Mouse (Mus musculus): ENCODE data around the gene Arhgef11. TPM values are rescaled to one million over a fixed set of nuclear protein-coding genes. Genes with fewer than 3 reads are reported as not detected.

Gene Arhgef11
- polyA plus RNA-seq, 1 experiment from 2014 or later: 6.1 TPM

GRCm38 (mm10) chr3:87738906-87739305 is 121.5 kb downstream of the Arhgef11 start:
- WGBS: 81% methylated on average over 5 of the region's 5 CpGs
- no peak overlapping the region for H3K4me2 ChIP-seq (replicated peaks; ENCODE audit: low read depth)
- H3K4me1 ChIP-seq (replicated peaks; ENCODE audit: control insufficient read depth, insufficient read depth): no peaks in the 10 kb centered on the region
- no peaks in the 10 kb centered on the region for H3K27me3 ChIP-seq (ENCODE audit: control insufficient read depth, insufficient read depth, low read length)
- H3K36me3 ChIP-seq (ENCODE audit: control insufficient read depth, insufficient read depth, low read length): peaks cover 27% of the 10 kb centered on the region
- TF ChIP-seq CTCF (IDR thresholded peaks at IDR 0.05; ENCODE audit: low read depth): no peak
- TF ChIP-seq EP300 (optimal IDR thresholded peaks at IDR 0.05): no peak
- H3K27ac ChIP-seq (replicated peaks): no peak overlapping the region
- H3K9ac ChIP-seq (ENCODE audit: low read length): no peak overlapping the region
- ATAC-seq (ENCODE audit: low FRiP score, low TSS enrichment): no peak
- H3K9me3 ChIP-seq (ENCODE audit: control insufficient read depth, low read length): no peaks in the 10 kb centered on the region
- H3K4me3 ChIP-seq (ENCODE audit: low read depth, low read length): no peak overlapping the region
- DNase-seq (ENCODE audit: low spot score): no peak

GRCm38 (mm10) chr3:87742013-87742412 is 124.7 kb downstream of the Arhgef11 start:
- ATAC-seq (ENCODE audit: low FRiP score, low TSS enrichment): no peak
- peaks cover 3% of the 10 kb centered on the region; the same call in 1 of the 2 replicates for H3K4me1 ChIP-seq (replicated peaks; ENCODE audit: control insufficient read depth, insufficient read depth)
- no peak overlapping the region for H3K4me3 ChIP-seq (ENCODE audit: low read depth, low read length)
- DNase-seq (ENCODE audit: low spot score): no peak
- WGBS: 59% methylated on average over 3 of the region's 3 CpGs
- peaks cover 15% of the 10 kb centered on the region for H3K36me3 ChIP-seq (ENCODE audit: control insufficient read depth, insufficient read depth, low read length)
- TF ChIP-seq CTCF (IDR thresholded peaks at IDR 0.05; ENCODE audit: low read depth) (no peak), EP300 (optimal IDR thresholded peaks at IDR 0.05) (no peak)
- H3K27ac ChIP-seq (replicated peaks): no peak overlapping the region
- no peaks in the 10 kb centered on the region for H3K9me3 ChIP-seq (ENCODE audit: control insufficient read depth, low read length)
- no peak overlapping the region for H3K9ac ChIP-seq (ENCODE audit: low read length)
- no peaks in the 10 kb centered on the region for H3K27me3 ChIP-seq (ENCODE audit: control insufficient read depth, insufficient read depth, low read length)
- H3K4me2 ChIP-seq (replicated peaks; ENCODE audit: low read depth): no peak overlapping the region

GRCm38 (mm10) chr3:87742735-87743134 is 125.4 kb downstream of the Arhgef11 start:
- 85% methylated on average over 16 of the region's 16 CpGs for WGBS
- Histone ChIP-seq H3K4me2 (replicated peaks; ENCODE audit: low read depth) (no peak overlapping the region), H3K36me3 (ENCODE audit: control insufficient read depth, insufficient read depth, low read length) (peaks cover 9% of the 10 kb centered on the region), H3K9ac (ENCODE audit: low read length) (no peak overlapping the region), H3K27ac (replicated peaks) (no peak overlapping the region), H3K4me3 (ENCODE audit: low read depth, low read length) (no peak overlapping the region), H3K4me1 (replicated peaks; ENCODE audit: control insufficient read depth, insufficient read depth) (peaks cover 3% of the 10 kb centered on the region; the same call in 1 of the 2 replicates), H3K27me3 (ENCODE audit: control insufficient read depth, insufficient read depth, low read length) (no peaks in the 10 kb centered on the region), H3K9me3 (ENCODE audit: control insufficient read depth, low read length) (no peaks in the 10 kb centered on the region)
- TF ChIP-seq EP300 (optimal IDR thresholded peaks at IDR 0.05) (no peak), CTCF (IDR thresholded peaks at IDR 0.05; ENCODE audit: low read depth) (no peak)
- DNase-seq (ENCODE audit: low spot score) (no peak), ATAC-seq (ENCODE audit: low FRiP score, low TSS enrichment) (no peak)

- DNase-seq (ENCODE audit: low spot score) (no peak), ATAC-seq (ENCODE audit: low FRiP score, low TSS enrichment) (no peak)
- Histone ChIP-seq H3K9me3 (ENCODE audit: control insufficient read depth, low read length) (no peaks in the 10 kb centered on the region), H3K4me2 (replicated peaks; ENCODE audit: low read depth) (no peak overlapping the region), H3K4me1 (replicated peaks; ENCODE audit: control insufficient read depth, insufficient read depth) (peaks cover 5% of the 10 kb centered on the region; the same call in 1 of the 2 replicates), H3K9ac (ENCODE audit: low read length) (no peak overlapping the region), H3K4me3 (ENCODE audit: low read depth, low read length) (no peak overlapping the region), H3K36me3 (ENCODE audit: control insufficient read depth, insufficient read depth, low read length) (0 out of 2 replicates have a peak, but pooled peaks cover under 1% of the 10 kb centered on the region), H3K27ac (replicated peaks) (no peak overlapping the region), H3K27me3 (ENCODE audit: control insufficient read depth, insufficient read depth, low read length) (no peaks in the 10 kb centered on the region)
- no peak for TF ChIP-seq EP300 (optimal IDR thresholded peaks at IDR 0.05)
- TF ChIP-seq CTCF (IDR thresholded peaks at IDR 0.05; ENCODE audit: low read depth): no peak
- 79% methylated on average over 4 of the region's 4 CpGs for WGBS
Measured at GRCm38 (mm10) chr3:87743927-87744326, 126.6 kb downstream of the Arhgef11 start.

DNA sequence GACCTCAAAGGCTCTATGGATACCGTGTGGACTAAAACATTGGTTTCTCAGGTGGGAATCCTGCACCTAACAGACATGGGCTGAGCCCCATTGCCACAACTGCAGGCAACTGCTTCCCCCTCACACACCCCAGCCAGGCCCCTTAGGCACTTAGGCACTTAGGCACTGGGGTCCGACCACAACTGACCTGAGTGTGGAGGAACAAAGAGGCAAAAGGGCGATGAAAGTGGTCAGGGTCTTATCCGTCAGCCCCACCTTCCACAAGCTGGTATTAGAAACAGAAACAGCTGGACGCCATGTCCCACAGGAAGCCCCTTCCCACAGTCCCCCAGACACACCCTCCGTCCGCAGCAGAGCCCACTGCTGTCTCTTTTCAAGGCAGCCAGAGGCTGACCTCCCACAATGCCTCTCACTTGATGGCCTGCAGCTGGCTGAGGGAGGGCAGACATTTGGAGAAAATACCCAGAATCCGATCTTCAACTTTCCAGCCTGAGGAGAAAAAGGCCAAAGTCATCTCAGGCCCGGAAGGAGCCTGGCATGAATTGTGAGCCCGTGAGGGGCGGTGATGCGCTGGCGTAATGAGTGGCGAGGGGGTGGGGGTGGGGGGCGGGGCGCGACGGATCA is 127.8 kb downstream of the Arhgef11 start:
- Histone ChIP-seq H3K9ac (ENCODE audit: low read length) (peak overlapping the region; percentile 28; the same call in 1 of the 2 replicates), H3K9me3 (ENCODE audit: control insufficient read depth, low read length) (no peaks in the 10 kb centered on the region), H3K27me3 (ENCODE audit: control insufficient read depth, insufficient read depth, low read length) (no peaks in the 10 kb centered on the region), H3K27ac (replicated peaks) (peak overlapping the region; percentile 65), H3K4me2 (replicated peaks; ENCODE audit: low read depth) (peak overlapping the region; percentile 37), H3K36me3 (ENCODE audit: control insufficient read depth, insufficient read depth, low read length) (no peaks in the 10 kb centered on the region), H3K4me3 (ENCODE audit: low read depth, low read length) (0 out of 2 replicates have a peak overlapping the region, but pooled peaks have one; percentile 6), H3K4me1 (replicated peaks; ENCODE audit: control insufficient read depth, insufficient read depth) (peaks cover 5% of the 10 kb centered on the region; the same call in 1 of the 2 replicates)
- DNase-seq (ENCODE audit: low spot score) (no peak), ATAC-seq (ENCODE audit: low FRiP score, low TSS enrichment) (peak; percentile 49; the same call in 1 of the 2 replicates)
- WGBS: 22% methylated on average over 18 of the region's 18 CpGs
- TF ChIP-seq EP300 (optimal IDR thresholded peaks at IDR 0.05) (no peak), CTCF (IDR thresholded peaks at IDR 0.05; ENCODE audit: low read depth) (no peak)

DNA sequence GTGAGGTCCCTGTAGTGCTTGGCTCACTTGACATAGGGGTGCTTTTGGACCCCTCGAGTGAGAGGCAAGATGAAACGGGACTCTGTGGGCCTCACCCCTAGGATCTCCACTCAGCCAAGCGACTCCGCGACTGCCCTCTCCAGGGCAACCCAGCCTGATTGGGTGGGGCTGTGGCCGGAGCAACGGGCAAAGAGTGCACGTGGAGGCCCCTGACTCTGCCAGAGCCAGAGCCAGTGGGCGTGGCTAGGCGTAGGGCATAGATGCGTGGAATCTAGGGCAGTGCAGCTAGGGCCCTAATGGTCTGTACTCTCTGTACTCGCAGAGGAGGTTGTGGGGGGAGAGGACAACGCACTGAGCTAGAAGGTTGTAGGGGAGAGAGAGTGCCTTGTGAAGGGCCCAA is 131.1 kb downstream of the Arhgef11 start, which contains the start of gene Lrrc71:
TSS of gene Lrrc71 (minus strand) at position 195 of the 400 bp plus-strand sequence.
- 41% methylated on average over 13 of the region's 13 CpGs for WGBS
- Histone ChIP-seq H3K4me2 (replicated peaks; ENCODE audit: low read depth) (no peak within 1 kb of the TSS), H3K9ac (ENCODE audit: low read length) (no peak within 1 kb of the TSS), H3K36me3 (ENCODE audit: control insufficient read depth, insufficient read depth, low read length) (no peaks in the 10 kb centered on the region; the same call in 1 of the 2 replicates), H3K4me1 (replicated peaks; ENCODE audit: control insufficient read depth, insufficient read depth) (peaks cover 5% of the 10 kb centered on the region; the same call in 1 of the 2 replicates), H3K4me3 (ENCODE audit: low read depth, low read length) (no peak within 1 kb of the TSS), H3K27me3 (ENCODE audit: control insufficient read depth, insufficient read depth, low read length) (no peaks in the 10 kb centered on the region), H3K27ac (replicated peaks) (no peak within 1 kb of the TSS), H3K9me3 (ENCODE audit: control insufficient read depth, low read length) (no peaks in the 10 kb centered on the region)
- peak; percentile 55 for ATAC-seq (ENCODE audit: low FRiP score, low TSS enrichment)
- peak; percentile 55 for DNase-seq (ENCODE audit: low spot score)
- TF ChIP-seq CTCF (IDR thresholded peaks at IDR 0.05; ENCODE audit: low read depth): no peak
- no peak for TF ChIP-seq EP300 (optimal IDR thresholded peaks at IDR 0.05)

Data from stomach, postnatal 0 days (tissue).